Mouse (Mus musculus) heart, embryonic 10.5 days (tissue): ENCODE measurements around the gene Ubtd1. TPM values are rescaled to one million over a fixed set of nuclear protein-coding genes. Genes with fewer than 3 reads are reported as not detected.

Experiments used
- DNase-seq: peaks from one replicate; pipeline ENCODE4 v3.0.0-alpha.2; 2017; ENCODE audit warnings: low spot score
- H3K27ac ChIP-seq: fragments of 300-500 bp; sonication (generic); 2 replicates; pipeline ENCODE4 v1.5.1; 2016; ENCODE audit warnings: mild to moderate bottlenecking
- H3K27me3 ChIP-seq: fragments of 300-500 bp; sonication (generic); 2 replicates; pipeline ENCODE4 v1.6.1; 2016; ENCODE audit warnings: mild to moderate bottlenecking; ENCODE audit not compliant: poor library complexity, insufficient read depth, severe bottlenecking
- H3K36me3 ChIP-seq: fragments of 300-500 bp; sonication (generic); 2 replicates; pipeline ENCODE4 v1.6.1; 2016; ENCODE audit warnings: mild to moderate bottlenecking, moderate library complexity
- H3K4me1 ChIP-seq: fragments of 300-500 bp; sonication (generic); 2 replicates; pipeline ENCODE4 v1.6.1; 2016; ENCODE audit warnings: mild to moderate bottlenecking
- H3K4me3 ChIP-seq: fragments of 300-500 bp; sonication (generic); 2 replicates; pipeline ENCODE4 v1.5.1; 2016; ENCODE audit warnings: mild to moderate bottlenecking, moderate library complexity
- H3K9me3 ChIP-seq: fragments of 300-500 bp; sonication (generic); 2 replicates; pipeline ENCODE4 v1.6.1; 2016; ENCODE audit warnings: mild to moderate bottlenecking, moderate library complexity
- WGBS: fragments of 180-500 bp; shearing (Covaris S2); methylation state at CpG from one replicate; pipeline ENCODE4 v1.1.7; 2016; 5-methylcytosine and 5-hydroxymethylcytosine counted together
- polyA plus RNA-seq: library from polyadenylated mRNA; unstranded; fragments of >200 nt; fragmentation: Nextera tagmentation; extraction: Ambion mirVana; gene quantifications from 2 replicates; pipeline ENCODE4 v1.2.1, GENCODE M21; 2016

Ubtd1 gene
- polyA plus RNA-seq, 1 experiment from 2014 or later = 14.0 TPM

DNA sequence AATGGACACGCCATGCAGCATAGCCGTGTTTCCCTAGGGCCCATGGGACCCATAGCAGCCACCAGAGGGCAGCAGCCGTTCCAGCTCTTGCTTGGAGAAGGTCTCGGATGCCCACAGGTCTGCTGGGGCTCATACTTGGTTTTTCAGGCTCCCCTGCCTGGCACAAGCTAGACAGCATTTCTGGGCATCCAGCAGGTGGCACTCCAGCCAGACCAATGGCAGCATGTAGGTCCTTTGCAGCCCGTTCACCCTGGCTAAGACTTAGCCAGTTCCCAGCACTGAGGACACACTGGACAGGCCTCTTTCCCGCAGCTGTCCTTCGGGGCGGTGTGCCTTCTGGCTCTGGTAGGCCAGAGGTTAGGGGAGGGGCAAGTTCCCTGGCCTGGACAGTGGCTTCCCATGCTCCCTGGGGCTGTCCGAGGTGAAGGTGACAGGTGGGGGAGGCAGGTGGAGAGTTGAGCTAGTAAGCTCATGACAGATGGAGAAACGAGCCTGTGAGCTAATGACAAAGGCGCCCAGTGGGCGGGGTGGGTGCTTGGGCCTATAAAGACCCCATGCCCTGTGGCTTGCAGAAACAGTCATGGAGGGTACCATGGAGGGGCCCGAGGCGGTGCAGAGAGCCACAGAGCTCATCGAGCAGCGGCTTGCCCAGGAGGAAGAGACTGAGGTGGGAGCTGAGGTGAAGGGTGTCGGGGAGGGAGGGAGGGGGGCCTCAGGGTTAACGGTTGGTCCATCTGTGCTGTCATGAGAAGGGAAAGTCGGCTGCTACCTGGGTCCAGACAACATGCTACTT, 54.1 kb downstream of the Ubtd1 start, which contains the start of gene Ankrd2:
Ankrd2 (plus strand) TSS at position 545 of the 793 bp plus-strand sequence.
- H3K36me3 ChIP-seq = peaks cover 18% of the 10 kb centered on the region
- peaks cover 15% of the 10 kb centered on the region for H3K27me3 ChIP-seq
- 0 out of 2 replicates have a peak within 1 kb of the TSS, but pooled peaks have one; percentile 42 for H3K27ac ChIP-seq
- 64% methylated on average over 19 of the region's 19 CpGs for WGBS
- peak; percentile 84 for DNase-seq
- H3K4me3 ChIP-seq = no peak within 1 kb of the TSS
- peaks cover 30% of the 10 kb centered on the region for H3K4me1 ChIP-seq
- no peaks in the 10 kb centered on the region for H3K9me3 ChIP-seq

DNA sequence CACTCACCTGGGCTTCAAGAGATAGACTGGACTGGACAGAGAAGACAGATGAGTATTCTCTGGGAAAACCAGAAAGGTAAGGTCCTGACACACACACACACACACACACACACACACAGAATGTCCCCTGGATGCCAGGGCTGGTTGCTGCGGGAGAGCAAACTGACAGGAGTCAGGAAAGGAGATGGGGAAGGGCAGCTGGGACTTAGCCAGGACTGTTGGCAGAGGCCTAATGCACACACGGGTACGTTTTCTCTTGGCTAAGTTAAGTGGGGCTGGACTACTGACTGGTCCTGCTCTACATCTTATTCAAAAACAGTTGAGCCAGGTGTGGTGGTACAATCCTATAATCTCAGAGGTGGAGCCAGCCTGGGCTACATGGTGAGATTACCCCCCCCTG, 54.8 kb downstream of the Ubtd1 start:
- no peak for DNase-seq
- Histone ChIP-seq H3K27ac (no peak overlapping the region), H3K36me3 (peaks cover 18% of the 10 kb centered on the region), H3K9me3 (no peaks in the 10 kb centered on the region), H3K4me1 (peaks cover 30% of the 10 kb centered on the region), H3K4me3 (no peak overlapping the region), H3K27me3 (peaks cover 15% of the 10 kb centered on the region)
- 77% methylated on average over 3 of the region's 3 CpGs for WGBS

DNA sequence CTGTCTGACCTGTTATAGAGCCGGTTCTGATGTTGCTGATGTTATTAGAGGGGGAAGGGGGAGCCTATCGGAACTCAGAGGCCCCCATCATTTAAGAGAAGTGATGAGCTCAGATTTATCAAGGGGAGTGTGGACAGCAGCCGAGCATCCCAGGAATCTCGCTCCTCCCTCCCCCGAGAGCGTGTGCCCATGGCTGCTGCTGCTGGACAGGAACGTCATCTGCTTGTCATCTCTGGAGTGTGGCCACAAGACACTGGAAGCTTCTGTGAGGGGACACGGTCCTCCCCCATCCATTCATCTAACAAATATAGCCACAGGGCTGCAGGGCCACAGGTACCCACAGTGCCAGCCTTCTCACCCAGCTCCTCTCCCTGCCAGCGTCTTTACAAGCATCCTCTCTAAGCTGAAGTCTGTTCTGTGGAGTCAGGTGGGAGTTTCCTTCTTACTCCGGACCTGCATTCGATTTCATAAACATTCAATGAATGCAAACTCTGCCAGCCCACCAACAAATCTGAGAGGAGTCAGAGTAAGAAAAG, 55.7 kb downstream of the Ubtd1 start:
- 45% methylated on average over 11 of the region's 11 CpGs for WGBS
- peaks cover 15% of the 10 kb centered on the region for H3K36me3 ChIP-seq
- no peak overlapping the region for H3K4me3 ChIP-seq
- no peak for DNase-seq
- H3K27ac ChIP-seq = no peak overlapping the region
- H3K27me3 ChIP-seq = peaks cover 23% of the 10 kb centered on the region
- H3K4me1 ChIP-seq = peaks cover 30% of the 10 kb centered on the region
- H3K9me3 ChIP-seq = no peaks in the 10 kb centered on the region

DNA sequence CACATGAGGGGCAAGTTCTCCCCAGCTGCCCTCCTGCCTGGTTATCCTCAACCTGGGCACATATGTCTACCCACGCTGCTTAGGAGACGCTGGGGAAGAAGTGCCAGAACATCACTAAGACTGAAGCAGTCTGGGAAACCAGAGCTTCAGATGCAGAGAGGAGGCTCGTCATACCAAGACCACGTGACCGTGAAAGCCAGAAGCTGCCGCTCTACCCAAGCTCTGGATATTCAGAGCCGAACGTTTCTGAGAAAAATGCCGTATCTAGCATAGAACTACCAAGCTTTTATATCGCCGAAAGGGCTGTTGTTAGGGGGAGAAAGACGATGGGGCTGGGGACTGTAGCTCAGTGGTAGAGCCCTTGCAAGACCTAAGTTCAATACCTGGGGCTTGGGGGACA, 56.7 kb downstream of the Ubtd1 start:
- H3K9me3 ChIP-seq = no peaks in the 10 kb centered on the region
- no peak overlapping the region for H3K27ac ChIP-seq
- 88% methylated on average over 12 of the region's 12 CpGs for WGBS
- DNase-seq = no peak
- peaks cover 30% of the 10 kb centered on the region for H3K4me1 ChIP-seq
- H3K36me3 ChIP-seq = peaks cover 15% of the 10 kb centered on the region
- no peak overlapping the region for H3K4me3 ChIP-seq
- H3K27me3 ChIP-seq = peaks cover 26% of the 10 kb centered on the region

DNA sequence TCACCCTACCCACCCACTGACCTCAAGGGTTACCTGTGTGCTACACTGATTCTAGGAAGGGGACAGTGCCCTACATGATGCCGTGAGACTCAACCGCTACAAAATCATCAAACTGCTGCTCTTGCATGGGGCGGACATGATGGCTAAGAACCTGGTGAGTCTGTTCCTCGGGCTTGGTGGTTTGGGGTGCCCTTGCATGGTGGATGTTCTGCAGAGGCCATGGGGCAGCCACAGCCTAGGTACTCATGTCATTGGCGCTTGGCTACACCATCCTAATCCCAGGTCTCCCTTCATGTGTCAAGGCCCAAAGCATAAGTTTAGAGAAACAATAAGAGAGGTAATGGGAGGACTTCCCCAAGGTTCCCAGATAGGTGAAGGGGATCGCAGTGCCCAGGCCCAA, 62.4 kb downstream of the Ubtd1 start:
- 93% methylated on average over 6 of the region's 6 CpGs for WGBS
- H3K4me1 ChIP-seq = peaks cover 14% of the 10 kb centered on the region; the same call in 1 of the 2 replicates
- no peak overlapping the region for H3K4me3 ChIP-seq
- peaks cover 36% of the 10 kb centered on the region for H3K27me3 ChIP-seq
- no peaks in the 10 kb centered on the region for H3K36me3 ChIP-seq
- no peak for DNase-seq
- H3K9me3 ChIP-seq = no peaks in the 10 kb centered on the region
- H3K27ac ChIP-seq = no peak overlapping the region

DNA sequence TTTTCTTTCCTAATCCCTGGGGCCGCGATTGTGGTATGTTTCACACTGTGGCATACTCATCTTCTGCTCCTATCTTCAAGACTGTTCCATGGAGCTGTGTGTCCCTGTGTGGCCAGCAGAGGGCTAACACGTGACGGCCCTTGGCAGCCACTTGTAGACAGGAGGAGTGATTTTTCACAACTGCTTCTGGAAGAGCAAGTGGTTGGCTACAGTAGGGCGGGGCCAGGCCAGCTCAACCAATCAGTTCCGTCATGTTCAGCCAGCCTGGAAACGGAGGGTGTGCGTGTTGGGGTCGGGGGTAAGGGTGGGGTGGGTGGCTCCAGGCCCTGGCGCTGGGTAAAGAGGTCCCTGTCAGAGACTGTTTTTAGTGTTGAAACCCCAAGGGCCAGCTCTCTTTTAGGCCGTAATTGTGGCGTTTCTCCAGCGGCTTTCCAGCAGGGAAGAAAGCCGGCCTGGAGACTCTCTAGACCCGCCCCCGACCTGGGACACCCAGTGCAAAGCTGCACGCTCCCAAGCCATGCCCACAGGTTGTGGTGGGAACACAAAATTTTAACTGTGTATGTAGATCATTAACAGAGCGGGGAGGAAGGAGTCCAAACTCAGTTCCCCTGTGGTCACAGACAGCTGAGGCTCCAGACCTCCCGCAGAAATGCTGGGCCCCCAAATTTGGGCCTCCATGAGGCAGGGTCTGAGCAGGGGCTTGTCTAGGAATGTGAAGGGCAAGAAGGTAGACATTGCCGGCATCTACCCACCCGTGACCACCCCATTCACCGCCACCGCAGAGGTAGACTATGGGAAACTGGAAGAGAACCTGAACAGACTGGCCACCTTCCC, 63.9 kb downstream of the Ubtd1 start, which contains the start of gene Hoga1:
Hoga1 (plus strand) TSS at position 342 of the 834 bp plus-strand sequence.
- Histone ChIP-seq H3K27ac (peak within 1 kb of the TSS; percentile 76), H3K9me3 (no peaks in the 10 kb centered on the region), H3K36me3 (no peaks in the 10 kb centered on the region), H3K27me3 (peaks cover 23% of the 10 kb centered on the region; the same call in 1 of the 2 replicates), H3K4me1 (peaks cover 14% of the 10 kb centered on the region; the same call in 1 of the 2 replicates), H3K4me3 (peak within 1 kb of the TSS; percentile 56)
- DNase-seq = peak; percentile 93
- 23% methylated on average over 23 of the region's 23 CpGs for WGBS

DNA sequence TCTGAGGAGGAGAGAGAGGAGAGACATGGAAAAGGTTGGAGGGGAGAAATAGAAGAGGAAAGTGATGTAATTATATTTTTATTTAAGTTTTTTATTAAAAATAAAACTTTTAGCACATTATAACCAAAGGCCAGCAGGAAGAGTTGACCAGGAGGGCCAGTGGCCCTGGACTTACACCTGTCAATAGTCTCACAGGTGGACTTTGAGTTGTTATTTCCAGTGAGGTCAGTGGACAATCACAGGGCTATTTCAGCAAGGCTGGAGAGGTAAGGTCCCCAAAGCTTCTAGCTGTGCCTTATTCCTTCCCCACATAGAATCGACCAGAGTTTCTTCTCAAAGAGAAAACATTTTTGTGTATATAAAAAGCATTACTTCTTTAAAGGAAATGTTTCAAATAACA, 68.7 kb downstream of the Ubtd1 start:
- no peak for DNase-seq

DNA sequence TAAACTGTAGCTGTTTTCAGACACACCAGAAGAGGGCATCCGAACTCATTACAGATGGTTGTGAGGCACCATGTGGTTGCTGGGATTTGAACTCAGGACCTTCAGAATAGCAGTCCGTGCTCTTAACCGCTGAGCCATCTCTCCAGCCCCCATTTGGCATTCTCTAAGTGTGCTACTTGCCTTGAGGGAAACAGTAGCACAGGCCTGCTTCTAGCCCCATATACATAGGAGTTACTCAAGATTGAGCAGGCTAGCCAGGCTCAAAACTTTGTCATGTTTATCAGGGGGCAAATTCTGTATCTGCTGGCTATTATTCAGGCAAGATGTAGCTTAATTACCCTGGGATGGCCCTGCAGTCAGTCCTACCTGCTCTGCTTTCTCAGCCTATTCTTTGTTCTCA, 69.8 kb downstream of the Ubtd1 start:
- Histone ChIP-seq H3K4me3 (no peak overlapping the region), H3K27ac (no peak overlapping the region), H3K4me1 (0 out of 2 replicates have a peak, but pooled peaks cover 4% of the 10 kb centered on the region), H3K36me3 (no peaks in the 10 kb centered on the region), H3K27me3 (peaks cover 10% of the 10 kb centered on the region; the same call in 1 of the 2 replicates), H3K9me3 (no peaks in the 10 kb centered on the region)
- WGBS = 82% methylated on average over 3 of the region's 3 CpGs
- DNase-seq = no peak

More for the DNA sequence above, 68.7 kb downstream of the Ubtd1 start:
- 64% methylated on average over 1 of the region's 1 CpGs for WGBS
- H3K4me3 ChIP-seq = no peak overlapping the region
- no peaks in the 10 kb centered on the region for H3K36me3 ChIP-seq
- H3K9me3 ChIP-seq = no peaks in the 10 kb centered on the region
- peaks cover 15% of the 10 kb centered on the region; the same call in 1 of the 2 replicates for H3K4me1 ChIP-seq
- peaks cover 10% of the 10 kb centered on the region; the same call in 1 of the 2 replicates for H3K27me3 ChIP-seq
- no peak overlapping the region for H3K27ac ChIP-seq

DNA sequence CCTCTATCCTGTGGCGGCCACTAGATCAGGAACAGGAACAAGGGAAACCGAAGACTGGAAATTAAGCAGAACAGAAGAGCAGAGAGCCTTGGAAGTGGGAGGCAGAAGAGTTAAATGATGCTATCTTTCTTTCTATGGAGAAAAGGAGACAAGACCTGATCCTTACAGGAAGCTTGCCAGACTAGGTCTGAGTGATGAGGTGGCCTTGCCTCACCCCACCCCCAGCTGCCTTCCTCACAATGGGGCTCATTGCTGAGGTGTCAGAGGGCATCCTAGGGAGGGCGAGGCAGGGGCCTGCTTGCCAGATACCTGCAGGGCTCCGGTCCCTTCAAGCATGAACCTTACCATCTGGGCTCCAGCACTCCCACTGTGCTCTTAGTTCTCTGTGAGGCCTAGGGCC, 70.4 kb downstream of the Ubtd1 start, which contains the start of gene 4933411K16Rik:
4933411K16Rik (plus strand) TSS at position 301 of the 400 bp plus-strand sequence.
- H3K27me3 ChIP-seq = peaks cover 4% of the 10 kb centered on the region; the same call in 1 of the 2 replicates
- 63% methylated on average over 4 of the region's 4 CpGs for WGBS
- 0 out of 2 replicates have a peak, but pooled peaks cover 3% of the 10 kb centered on the region for H3K4me1 ChIP-seq
- no peak within 1 kb of the TSS for H3K27ac ChIP-seq
- H3K36me3 ChIP-seq = no peaks in the 10 kb centered on the region
- no peak for DNase-seq
- H3K4me3 ChIP-seq = no peak within 1 kb of the TSS
- H3K9me3 ChIP-seq = no peaks in the 10 kb centered on the region

DNA sequence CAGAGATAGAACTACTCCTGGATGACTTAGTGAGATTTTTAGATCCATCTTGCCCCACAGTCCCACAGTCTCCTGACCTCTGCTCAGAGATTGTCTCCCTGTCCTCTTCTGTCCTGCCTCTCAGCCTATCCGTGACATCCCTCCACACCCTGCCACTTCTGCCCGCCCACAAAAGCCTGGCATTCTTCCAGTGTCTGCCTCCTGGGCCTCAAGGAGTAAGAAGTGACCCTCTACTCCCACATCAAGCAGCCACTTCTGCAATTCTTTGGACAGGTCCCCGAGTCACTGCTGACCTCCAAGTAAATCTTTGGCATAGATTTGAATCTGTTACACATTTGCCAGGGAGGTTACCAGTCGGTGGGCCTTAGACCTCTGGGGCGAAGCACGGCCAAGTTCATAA, 72.7 kb downstream of the Ubtd1 start:
- WGBS = 74% methylated on average over 6 of the region's 6 CpGs
- H3K36me3 ChIP-seq = no peaks in the 10 kb centered on the region
- H3K27ac ChIP-seq = no peak overlapping the region
- H3K27me3 ChIP-seq = no peaks in the 10 kb centered on the region; the same call in 1 of the 2 replicates
- DNase-seq = no peak
- 0 out of 2 replicates have a peak, but pooled peaks cover 3% of the 10 kb centered on the region for H3K4me1 ChIP-seq
- no peaks in the 10 kb centered on the region for H3K9me3 ChIP-seq
- H3K4me3 ChIP-seq = no peak overlapping the region

DNA sequence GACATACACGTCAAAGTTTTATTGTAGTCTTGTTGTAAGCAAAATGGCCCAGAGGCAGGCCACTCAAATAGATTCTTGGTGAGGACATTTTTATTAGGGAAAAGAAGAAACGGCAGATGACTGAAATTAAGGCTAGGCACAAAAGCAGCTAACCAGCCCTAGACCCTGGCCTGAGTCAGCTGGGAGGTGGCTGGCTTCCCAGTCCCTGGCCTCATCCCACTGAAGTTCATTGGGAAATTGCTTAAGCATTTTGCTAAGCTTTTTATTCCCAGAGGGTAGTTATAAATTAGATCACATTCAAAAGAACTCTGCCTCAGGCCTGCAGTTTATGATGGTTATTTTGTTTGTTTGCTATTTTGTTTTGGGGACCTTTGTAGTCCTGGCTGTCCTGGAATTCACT, 74.3 kb downstream of the Ubtd1 start:
- no peaks in the 10 kb centered on the region for H3K9me3 ChIP-seq
- WGBS = 75% methylated on average over 2 of the region's 2 CpGs
- no peak overlapping the region for H3K4me3 ChIP-seq
- DNase-seq = no peak
- H3K27ac ChIP-seq = no peak overlapping the region
- 0 out of 2 replicates have a peak, but pooled peaks cover 3% of the 10 kb centered on the region for H3K4me1 ChIP-seq
- no peaks in the 10 kb centered on the region for H3K36me3 ChIP-seq
- peaks cover 7% of the 10 kb centered on the region; the same call in 1 of the 2 replicates for H3K27me3 ChIP-seq

DNA sequence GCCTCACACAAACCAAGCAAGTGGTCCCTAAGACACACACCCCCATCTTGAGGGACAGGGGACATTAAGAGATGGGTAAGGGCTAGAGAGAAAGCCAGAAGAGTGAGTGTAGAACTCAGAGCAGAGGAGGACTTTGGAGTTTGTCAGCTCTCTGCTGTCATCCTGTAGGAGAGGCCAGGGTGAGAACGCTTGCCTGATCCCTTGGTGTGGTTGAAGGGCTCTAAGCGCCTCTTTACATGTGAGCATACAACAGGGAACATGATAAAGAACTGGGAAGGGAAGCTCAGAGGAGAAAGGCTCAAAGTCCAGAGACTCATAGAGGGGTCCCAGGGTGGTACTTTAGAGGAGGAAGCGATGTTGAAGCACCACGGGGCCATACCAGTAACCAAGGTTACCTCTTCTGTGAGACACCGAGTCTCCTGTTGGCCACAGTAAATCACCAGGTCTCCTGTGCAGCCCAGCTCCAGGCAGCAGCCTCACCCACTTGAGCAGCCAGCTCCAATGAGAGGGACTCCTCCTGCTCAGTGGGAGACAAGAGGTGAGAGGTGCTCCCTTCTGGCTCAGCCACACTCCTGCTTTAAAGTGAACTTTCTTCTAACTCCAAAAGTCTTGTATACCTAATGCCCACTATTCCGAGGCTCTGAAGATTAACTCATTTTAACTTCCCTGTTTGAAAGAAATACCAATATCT, 75.3 kb downstream of the Ubtd1 start:
- Histone ChIP-seq H3K4me3 (no peak overlapping the region), H3K27me3 (peaks cover 10% of the 10 kb centered on the region; the same call in 1 of the 2 replicates), H3K36me3 (no peaks in the 10 kb centered on the region), H3K27ac (no peak overlapping the region), H3K4me1 (0 out of 2 replicates have a peak, but pooled peaks cover 3% of the 10 kb centered on the region), H3K9me3 (no peaks in the 10 kb centered on the region)
- DNase-seq = no peak
- 74% methylated on average over 6 of the region's 6 CpGs for WGBS
